Mouse (Mus musculus) embryonic facial prominence, embryonic 14.5 days (tissue): ENCODE results near the gene Smap1. TPM values are rescaled to one million over a fixed set of nuclear protein-coding genes. Genes with fewer than 3 reads are reported as not detected.
A peak's percentile ranks its signal among the peaks of the same experiment; 100 is the strongest.

Source experiments
- ATAC-seq: fragments of 200-750 bp; cut with Nextera tagmentation; 2 replicates; pipeline ENCODE4 v1.8.0; 2017; ENCODE audit warnings: low read depth, moderate number of reproducible peaks, moderate TSS enrichment
- DNase-seq: peaks from one replicate; pipeline ENCODE4 v3.0.0-alpha.2; 2015; ENCODE audit warnings: low spot score
- H3K27ac ChIP-seq: fragments of 300-500 bp; sonication (generic); replicated peaks from 2 replicates; pipeline ENCODE4 v1.5.1; 2014; ENCODE audit warnings: low read depth, mild to moderate bottlenecking, low read length, moderate library complexity
- H3K27me3 ChIP-seq: fragments of 300-500 bp; sonication (generic); replicated peaks from 2 replicates; pipeline ENCODE4 v1.6.1; 2014; ENCODE audit warnings: low read length; ENCODE audit not compliant: control insufficient read depth, insufficient read depth
- H3K36me3 ChIP-seq: fragments of 300-500 bp; sonication (generic); 2 replicates; pipeline ENCODE4 v1.6.1; 2014; ENCODE audit warnings: low read length, mixed read lengths; ENCODE audit not compliant: control insufficient read depth, insufficient read depth
- H3K4me1 ChIP-seq: fragments of 300-500 bp; sonication (generic); 2 replicates; pipeline ENCODE4 v1.6.1; 2014; ENCODE audit warnings: antibody characterized with exemption, low read length; ENCODE audit not compliant: control insufficient read depth, insufficient read depth
- H3K4me2 ChIP-seq: fragments of 300-500 bp; sonication (generic); 2 replicates; pipeline ENCODE4 v1.6.1; 2014; ENCODE audit warnings: low read depth, mild to moderate bottlenecking, low read length, moderate library complexity, mixed read lengths
- H3K4me3 ChIP-seq: fragments of 300-500 bp; sonication (generic); 2 replicates; pipeline ENCODE4 v1.5.1; 2014; ENCODE audit warnings: low read depth, mild to moderate bottlenecking, low read length
- H3K9ac ChIP-seq: fragments of 300-500 bp; sonication (generic); 2 replicates; pipeline ENCODE4 v1.6.1; 2014; ENCODE audit warnings: low read depth, mild to moderate bottlenecking, low read length, moderate library complexity, mixed read lengths
- H3K9me3 ChIP-seq: fragments of 300-500 bp; sonication (generic); 2 replicates; pipeline ENCODE4 v1.6.1; 2016; ENCODE audit warnings: low read length; ENCODE audit not compliant: control insufficient read depth
- WGBS: fragments of 180-500 bp; shearing (Covaris S2); extraction: QIAGEN DNeasy Blood & Tissue Kit; methylation state at CpG from one replicate; pipeline ENCODE4 v1.1.7; 2014; 5-methylcytosine and 5-hydroxymethylcytosine counted together
- polyA plus RNA-seq: library from polyadenylated mRNA; unstranded; fragments of >200 nt; fragmentation: Nextera tagmentation; extraction: Ambion mirVana; gene quantifications from 2 replicates; pipeline ENCODE4 v1.2.1, GENCODE M21; 2014

Smap1 gene
- polyA plus RNA-seq, 1 experiment from 2014 or later = 55.4 TPM

- 88% methylated on average over 13 of the region's 13 CpGs for WGBS
- DNase-seq = no peak
- Histone ChIP-seq H3K4me2 (no peak overlapping the region), H3K9ac (no peak overlapping the region), H3K27me3 (no peaks in the 10 kb centered on the region), H3K4me1 (no peaks in the 10 kb centered on the region; the same call in 1 of the 2 replicates), H3K27ac (no peak overlapping the region), H3K9me3 (no peaks in the 10 kb centered on the region), H3K4me3 (no peak overlapping the region), H3K36me3 (no peaks in the 10 kb centered on the region)
- ATAC-seq = no peak
Measured at GRCm38 (mm10) chr1:23953921-23954320, 31.8 kb upstream of the Smap1 start.

- H3K4me2 ChIP-seq = no peak overlapping the region
- 77% methylated on average over 15 of the region's 15 CpGs for WGBS
Measured at GRCm38 (mm10) chr1:23948778-23949699, 26.9 kb upstream of the Smap1 start.

GRCm38 (mm10) chr1:23948290-23948689 is 26.2 kb upstream of the Smap1 start:
- no peak overlapping the region for H3K4me2 ChIP-seq
- no peak for ATAC-seq
- peaks cover 5% of the 10 kb centered on the region; the same call in 1 of the 2 replicates for H3K4me1 ChIP-seq
- no peak overlapping the region for H3K9ac ChIP-seq
- no peak overlapping the region for H3K27ac ChIP-seq
- 51% methylated on average over 7 of the region's 7 CpGs for WGBS
- H3K27me3 ChIP-seq = no peaks in the 10 kb centered on the region
- H3K36me3 ChIP-seq = no peaks in the 10 kb centered on the region
- H3K9me3 ChIP-seq = no peaks in the 10 kb centered on the region
- peak; percentile 3 for DNase-seq
- no peak overlapping the region for H3K4me3 ChIP-seq

More at GRCm38 (mm10) chr1:23948778-23949699, 26.9 kb upstream of the Smap1 start:
- H3K4me1 ChIP-seq = peaks cover 5% of the 10 kb centered on the region; the same call in 1 of the 2 replicates
- no peaks in the 10 kb centered on the region for H3K36me3 ChIP-seq
- H3K27me3 ChIP-seq = no peaks in the 10 kb centered on the region
- ATAC-seq (no peak), DNase-seq (no peak)
- no peaks in the 10 kb centered on the region for H3K9me3 ChIP-seq
- no peak overlapping the region for H3K9ac ChIP-seq
- no peak overlapping the region for H3K4me3 ChIP-seq
- H3K27ac ChIP-seq = no peak overlapping the region

- no peaks in the 10 kb centered on the region for H3K36me3 ChIP-seq
- DNase-seq = no peak
- ATAC-seq = no peak
- H3K27ac ChIP-seq = no peak overlapping the region
- H3K27me3 ChIP-seq = no peaks in the 10 kb centered on the region
- H3K4me2 ChIP-seq = no peak overlapping the region
- WGBS = 97% methylated on average over 1 of the region's 1 CpGs
- H3K9me3 ChIP-seq = no peaks in the 10 kb centered on the region
- peaks cover 5% of the 10 kb centered on the region; the same call in 1 of the 2 replicates for H3K4me1 ChIP-seq
- H3K9ac ChIP-seq = no peak overlapping the region
- no peak overlapping the region for H3K4me3 ChIP-seq
Measured at GRCm38 (mm10) chr1:23944076-23944475, 22.0 kb upstream of the Smap1 start.

- Histone ChIP-seq H3K36me3 (no peaks in the 10 kb centered on the region), H3K4me3 (no peak overlapping the region), H3K27ac (no peak overlapping the region), H3K4me2 (no peak overlapping the region), H3K9me3 (no peaks in the 10 kb centered on the region), H3K4me1 (0 out of 2 replicates have a peak, but pooled peaks cover under 1% of the 10 kb centered on the region), H3K27me3 (no peaks in the 10 kb centered on the region), H3K9ac (no peak overlapping the region)
- DNase-seq (no peak), ATAC-seq (no peak)
- 86% methylated on average over 3 of the region's 3 CpGs for WGBS
Measured at GRCm38 (mm10) chr1:23943146-23943940, 21.2 kb upstream of the Smap1 start.

GRCm38 (mm10) chr1:23935408-23935762 is 13.3 kb upstream of the Smap1 start:
- Histone ChIP-seq H3K36me3 (no peaks in the 10 kb centered on the region), H3K4me1 (no peaks in the 10 kb centered on the region), H3K4me3 (no peak overlapping the region), H3K27me3 (no peaks in the 10 kb centered on the region), H3K9ac (no peak overlapping the region), H3K27ac (no peak overlapping the region), H3K4me2 (no peak overlapping the region), H3K9me3 (no peaks in the 10 kb centered on the region)
- no peak for ATAC-seq
- DNase-seq = no peak
- 35% methylated on average over 4 of the region's 4 CpGs for WGBS

GRCm38 (mm10) chr1:23934669-23935407 is 12.7 kb upstream of the Smap1 start:
- no peaks in the 10 kb centered on the region for H3K36me3 ChIP-seq
- DNase-seq = peak; percentile 29
- no peaks in the 10 kb centered on the region for H3K9me3 ChIP-seq
- 50% methylated on average over 8 of the region's 8 CpGs for WGBS
- H3K27ac ChIP-seq = no peak overlapping the region
- H3K4me2 ChIP-seq = no peak overlapping the region
- H3K9ac ChIP-seq = no peak overlapping the region
- H3K27me3 ChIP-seq = no peaks in the 10 kb centered on the region
- no peak overlapping the region for H3K4me3 ChIP-seq
- H3K4me1 ChIP-seq = no peaks in the 10 kb centered on the region
- ATAC-seq = 0 out of 2 replicates have a peak, but pooled peaks have one; percentile 33

GRCm38 (mm10) chr1:23929410-23929809 is 7.3 kb upstream of the Smap1 start:
- H3K36me3 ChIP-seq = no peaks in the 10 kb centered on the region
- H3K9me3 ChIP-seq = peaks cover 6% of the 10 kb centered on the region; the same call in 1 of the 2 replicates
- WGBS = 88% methylated on average over 6 of the region's 6 CpGs
- H3K4me3 ChIP-seq = no peak overlapping the region
- H3K4me1 ChIP-seq = no peaks in the 10 kb centered on the region
- H3K27me3 ChIP-seq = no peaks in the 10 kb centered on the region
- no peak overlapping the region for H3K4me2 ChIP-seq
- no peak overlapping the region for H3K27ac ChIP-seq
- no peak overlapping the region for H3K9ac ChIP-seq
- ATAC-seq (no peak), DNase-seq (no peak)
